Mouse (Mus musculus) kidney, adult 8-10 months (tissue): Measurements from ENCODE around the gene Acaa1a.

Experiments
- DNase-seq, 2 experiments: peaks; one replicate each; pipeline ENCODE4 v3.0.0; 2022

Gene Acaa1a

DNA sequence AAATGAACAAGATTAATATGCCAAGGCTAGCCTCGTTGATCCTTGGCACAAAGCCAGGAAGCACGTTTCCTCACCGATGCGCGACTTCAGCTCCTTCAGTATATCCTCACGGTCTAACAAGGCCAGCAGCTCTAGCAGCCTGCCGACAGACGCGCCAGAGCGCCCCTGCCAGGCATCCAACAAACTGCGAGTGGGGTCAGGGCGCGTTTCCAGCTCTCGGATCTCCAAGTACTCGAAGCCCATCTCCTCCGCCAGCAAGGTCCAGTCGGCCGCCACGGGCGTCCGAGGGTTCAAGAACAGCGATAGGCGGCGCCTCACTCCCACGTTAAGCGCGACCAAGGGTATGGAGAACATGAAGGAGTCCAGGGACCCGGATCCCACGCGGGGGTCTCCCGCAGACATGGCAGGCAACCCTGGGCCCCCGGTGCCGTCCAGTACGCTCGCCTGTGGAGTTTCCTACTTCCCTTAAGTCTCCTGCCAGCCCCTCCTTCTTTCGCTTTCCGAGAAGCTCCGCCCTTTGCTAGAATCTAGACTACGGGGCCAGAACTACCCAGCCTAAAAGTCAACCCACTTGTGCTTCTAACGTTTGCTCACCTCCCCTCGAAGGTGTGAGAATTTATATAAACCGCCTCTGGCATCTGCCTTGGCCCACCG, at the start of gene Acaa1a:
Gene Acaa1a (plus strand): TSS at position 119 of the 654 bp plus-strand sequence.
- DNase-seq = peak; percentile 76

DNA sequence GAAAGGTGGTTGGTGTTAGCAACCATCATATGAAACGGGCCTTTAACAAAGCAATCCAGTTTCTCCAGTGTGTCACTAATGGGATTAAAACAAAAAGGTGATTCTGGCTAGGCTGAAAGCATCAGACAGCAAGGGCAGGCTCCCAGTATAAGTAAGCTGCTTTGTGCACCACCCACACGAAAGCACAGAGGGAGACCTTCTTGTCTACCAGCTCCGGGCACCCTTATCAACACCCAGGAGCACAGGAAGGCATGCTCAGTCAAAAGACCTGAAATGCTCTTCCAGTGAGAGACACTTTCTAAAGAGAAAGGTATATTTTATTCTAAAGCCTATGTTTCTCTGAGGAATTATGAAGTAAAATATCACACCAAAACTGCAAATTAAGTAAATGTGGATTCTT, 48.7 kb upstream of the Acaa1a start:
- DNase-seq = no peak

DNA sequence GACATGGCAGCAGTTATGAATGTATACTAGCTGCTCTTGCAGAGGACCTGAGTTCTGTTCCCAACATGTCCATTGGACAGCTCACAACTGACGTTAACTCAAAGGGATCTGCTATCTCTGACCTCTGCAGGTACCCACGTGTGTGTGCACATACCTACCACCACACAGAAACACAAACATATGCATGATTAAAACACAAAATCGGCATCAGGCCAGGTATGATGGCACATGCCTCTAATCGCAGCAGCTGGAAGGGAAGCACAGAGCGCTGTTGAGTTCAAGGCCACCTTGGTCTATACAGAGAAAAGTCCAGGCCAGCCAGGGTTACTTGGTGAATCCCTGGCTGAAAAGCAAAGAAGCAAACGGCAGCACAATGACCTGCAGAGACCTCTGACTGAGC, 41.8 kb upstream of the Acaa1a start:
- no peak for DNase-seq

DNA sequence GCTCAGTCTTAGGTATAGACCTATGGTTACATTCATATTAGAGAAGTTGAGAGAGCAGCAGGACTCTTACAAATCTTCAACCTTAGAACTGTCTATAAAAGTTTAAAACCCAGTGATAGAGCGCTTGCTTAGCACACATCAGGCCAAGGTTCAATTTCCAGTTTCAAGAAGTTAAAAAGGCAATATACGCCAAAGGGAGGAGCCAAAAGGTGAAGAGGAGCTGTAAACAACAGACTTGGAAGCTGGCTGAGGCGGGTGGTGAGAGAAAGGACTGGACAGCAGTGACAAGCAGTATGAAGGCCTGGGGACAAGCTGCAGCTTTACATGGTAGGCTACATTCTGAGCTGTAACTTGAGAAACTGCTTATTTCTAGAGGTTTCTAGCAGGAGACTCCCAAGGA, 40.9 kb upstream of the Acaa1a start:
- peak in 1 of 2 experiments; percentile 27 for DNase-seq

DNA sequence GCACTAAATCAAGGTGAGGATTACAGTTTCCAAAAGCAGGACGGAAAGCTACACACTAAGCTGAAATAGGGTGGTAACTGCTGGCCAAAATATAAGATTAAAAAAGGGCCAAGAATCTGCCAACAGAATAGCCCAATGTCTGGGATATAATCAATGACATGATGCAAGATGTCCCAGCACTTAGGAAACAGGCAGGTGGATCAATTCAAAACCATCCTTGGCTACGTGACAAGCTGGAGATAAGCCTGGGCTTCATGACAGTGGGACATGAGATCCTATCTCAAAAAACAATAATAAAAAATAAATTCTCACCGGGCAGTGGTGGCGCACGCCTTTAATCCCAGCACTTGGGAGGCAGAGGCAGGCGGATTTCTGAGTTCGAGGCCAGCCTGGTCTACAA, 33.6 kb upstream of the Acaa1a start:
- DNase-seq = no peak

DNA sequence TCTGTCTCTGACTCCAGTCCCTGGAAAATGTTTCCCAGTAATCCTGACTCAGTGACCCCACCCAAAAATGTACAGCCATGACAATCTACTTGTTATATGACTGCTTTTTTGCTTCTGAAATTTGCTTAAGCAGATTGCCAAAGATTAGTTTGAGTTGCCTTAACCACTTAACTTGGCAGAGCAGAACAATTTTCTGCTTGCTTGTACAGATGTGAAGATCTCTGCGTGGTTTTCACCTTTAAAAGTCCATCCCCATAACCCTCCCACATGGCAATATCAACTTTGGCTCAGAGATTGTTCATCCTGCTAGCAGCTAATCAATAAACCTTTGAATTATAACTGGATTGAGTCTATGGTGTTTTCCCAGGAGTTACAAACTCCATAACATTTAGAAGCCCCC, 30.4 kb upstream of the Acaa1a start:
- DNase-seq = no peak

DNA sequence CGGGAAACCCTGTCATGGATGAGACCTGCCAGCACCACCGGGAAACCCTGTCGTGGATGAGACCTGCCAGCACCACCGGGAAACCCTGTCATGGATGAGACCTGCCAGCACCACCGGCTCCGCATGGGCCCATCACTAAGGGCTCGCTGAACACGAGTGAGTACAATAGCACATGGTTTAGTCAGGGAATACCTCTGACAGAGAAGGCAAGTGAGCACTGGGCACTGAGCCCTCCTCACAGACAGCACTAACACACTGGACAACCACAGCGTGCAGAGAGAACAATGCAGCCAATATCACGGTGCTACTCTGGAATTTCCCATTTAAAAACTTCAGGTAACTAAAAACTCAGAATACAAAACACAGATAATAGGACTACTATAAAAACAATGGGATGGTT, 26.4 kb upstream of the Acaa1a start:
- no peak for DNase-seq

DNA sequence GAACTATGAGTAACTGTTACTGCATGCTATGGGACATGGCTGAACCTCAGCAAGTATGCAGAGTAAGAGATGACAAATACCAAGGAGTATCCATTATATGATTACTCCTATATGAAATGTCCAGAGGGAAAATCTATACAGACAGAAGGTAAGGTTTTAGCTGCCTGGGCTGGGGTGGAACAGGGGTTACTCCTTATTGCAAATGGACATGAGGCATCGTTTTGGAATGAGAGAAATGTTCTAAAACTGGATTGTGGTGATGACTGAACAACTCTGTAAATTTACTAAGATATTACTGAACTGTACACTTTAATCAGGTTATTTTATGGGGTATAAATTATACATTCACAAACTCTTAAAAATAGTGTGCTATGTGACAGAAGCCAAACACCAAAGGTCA, 20.6 kb upstream of the Acaa1a start:
- DNase-seq = no peak

DNA sequence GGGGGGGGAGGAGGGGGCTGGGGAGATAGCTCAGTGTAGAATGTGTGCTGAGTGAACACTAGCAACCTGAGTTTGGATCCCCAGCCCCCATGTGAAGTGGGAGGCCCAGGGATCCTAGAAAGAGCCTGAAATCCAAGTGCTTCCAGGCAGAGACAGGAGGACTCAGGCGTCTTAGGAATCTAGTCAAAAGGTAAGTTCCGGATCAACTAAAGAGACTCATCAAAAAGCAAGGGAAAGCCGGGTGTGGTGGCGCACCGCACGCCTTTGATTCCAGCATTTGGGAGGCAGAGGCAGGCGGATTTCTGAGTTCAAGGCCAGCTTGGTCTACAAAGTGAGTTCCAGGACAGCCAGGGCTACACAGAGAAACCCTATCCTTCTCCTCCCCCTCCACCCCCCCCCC, 19.0 kb upstream of the Acaa1a start:
- no peak for DNase-seq

DNA sequence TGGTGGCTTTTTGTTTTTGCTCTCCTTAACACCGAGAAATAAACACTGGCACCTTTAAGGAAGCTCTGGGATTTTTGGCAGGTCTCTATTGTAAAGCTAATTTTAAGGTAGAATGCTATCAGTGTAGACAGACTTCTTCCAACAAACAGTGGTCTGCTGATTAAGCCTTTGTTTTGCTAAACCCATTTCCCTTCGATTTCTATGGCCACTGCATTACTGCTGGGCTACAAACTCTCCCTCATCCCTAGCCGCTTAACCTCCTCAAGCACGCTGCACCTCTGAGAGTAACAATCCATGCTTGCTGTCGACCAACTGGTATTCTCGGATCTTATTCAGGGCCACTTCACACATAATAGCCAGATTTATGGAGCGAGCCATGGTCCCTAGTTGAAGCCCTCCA, 18.5 kb upstream of the Acaa1a start:
- no peak for DNase-seq

DNA sequence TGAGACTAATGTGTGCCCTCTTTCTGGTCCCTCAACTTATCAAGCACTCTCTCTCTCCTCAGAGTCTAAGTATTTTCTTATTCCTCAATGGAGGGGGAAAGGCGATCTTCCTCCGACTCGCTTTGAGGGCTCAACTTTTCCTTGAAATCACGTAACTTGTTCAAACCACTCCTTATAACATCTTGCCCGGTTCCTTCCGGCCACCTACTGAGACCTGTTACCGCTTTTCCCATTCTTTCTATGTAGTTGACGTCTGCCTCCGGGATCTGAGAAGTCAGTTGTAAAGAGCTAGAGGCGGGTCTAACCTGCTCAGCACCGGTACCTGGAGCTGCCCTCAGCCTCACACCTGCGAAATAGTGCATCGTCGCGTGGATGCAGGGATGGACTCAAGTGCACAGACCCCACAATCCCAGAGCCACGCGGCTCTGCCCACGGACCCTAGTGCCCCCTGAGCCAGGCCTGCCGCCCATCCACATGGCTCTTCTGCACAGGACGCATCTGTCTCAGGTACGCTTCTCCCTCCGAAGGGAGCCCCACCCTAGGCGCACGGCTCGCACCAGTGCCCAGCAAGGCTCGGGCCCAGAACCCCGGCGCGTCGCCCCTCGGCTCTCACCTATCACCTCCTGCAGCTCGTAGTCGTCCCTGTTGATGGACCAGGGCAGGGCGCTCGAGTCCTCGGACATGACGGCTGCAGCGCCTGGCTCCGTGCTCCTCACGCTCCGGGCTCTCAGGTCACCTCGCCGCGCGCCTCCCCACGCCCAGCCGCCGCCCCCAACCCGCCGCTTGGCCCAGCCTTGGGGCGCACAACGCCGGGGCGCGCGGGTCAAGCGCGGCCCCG, 17.9 kb upstream of the Acaa1a start:
- peak in 1 of 2 experiments; percentile 23 for DNase-seq

DNA sequence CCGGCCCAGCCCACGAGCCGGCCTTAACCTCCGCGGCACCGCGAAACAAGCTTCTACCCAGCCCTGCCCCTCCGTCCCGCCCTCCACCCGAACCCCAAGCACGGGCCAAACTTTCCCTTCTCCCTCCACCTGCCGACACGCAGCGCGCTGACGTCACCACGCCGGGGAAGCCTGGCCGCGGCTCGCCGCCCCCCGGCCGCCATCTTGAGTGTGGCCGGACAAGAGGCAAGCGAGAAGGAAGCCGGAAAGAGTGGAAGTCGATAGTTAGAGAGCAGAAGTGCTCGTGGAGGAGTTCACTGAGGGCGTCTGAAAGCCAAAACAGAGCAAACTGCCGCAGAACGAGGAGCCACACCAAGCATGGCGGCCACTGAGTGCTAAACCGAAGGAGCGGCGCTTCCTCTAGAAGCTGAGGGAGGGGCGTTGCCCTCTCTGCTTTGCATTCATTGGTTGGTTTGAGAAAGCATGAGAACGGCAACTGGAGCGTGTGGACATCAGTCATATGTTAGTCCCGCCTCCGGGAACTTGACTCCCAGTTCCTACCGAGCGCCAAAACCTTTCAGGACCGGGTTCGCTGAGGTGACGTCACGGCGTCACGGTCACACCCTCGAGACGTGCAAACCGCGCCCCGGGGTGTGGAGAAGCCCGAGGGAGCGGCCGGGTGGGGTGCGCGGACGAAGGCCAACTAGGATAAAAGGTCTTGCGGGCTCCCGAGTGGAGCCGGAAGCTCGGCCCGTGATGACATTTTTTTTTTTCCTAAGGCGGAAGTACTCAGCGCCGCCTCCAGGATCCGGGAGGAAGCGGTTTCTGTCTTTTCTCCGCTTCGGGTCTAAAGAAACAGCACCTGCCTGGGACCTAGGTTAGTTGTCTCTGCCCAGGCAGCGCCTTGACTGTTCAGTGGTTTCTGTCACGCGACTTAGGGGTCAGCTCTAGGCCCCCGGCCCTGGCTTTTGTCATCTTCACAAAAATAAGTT, 16.9 kb upstream of the Acaa1a start, which contains the start of gene Oxsr1:
Gene Oxsr1 (minus strand): TSS at position 139 of the 971 bp plus-strand sequence.
- DNase-seq = peak; percentile 100

DNA sequence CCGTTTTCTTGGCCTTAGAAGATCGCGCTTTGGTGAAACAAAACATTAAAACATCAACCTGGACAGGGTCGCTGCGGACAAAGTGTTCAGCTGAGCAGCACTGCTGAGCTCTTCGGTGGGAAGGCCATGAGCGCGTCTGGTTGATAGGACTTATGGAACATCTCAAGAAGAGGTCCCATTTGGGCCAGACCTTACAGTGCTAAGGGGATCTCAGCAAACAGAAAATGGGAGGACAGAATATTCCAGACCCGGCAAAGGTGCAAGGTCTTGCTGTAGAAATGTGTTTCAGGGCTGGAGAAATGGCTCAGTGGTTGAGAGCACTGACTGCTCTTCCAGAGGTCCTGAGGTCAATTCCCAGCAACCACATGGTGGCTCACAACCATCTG, 16.2 kb upstream of the Acaa1a start:
- peak in 1 of 2 experiments; percentile 21 for DNase-seq

DNA sequence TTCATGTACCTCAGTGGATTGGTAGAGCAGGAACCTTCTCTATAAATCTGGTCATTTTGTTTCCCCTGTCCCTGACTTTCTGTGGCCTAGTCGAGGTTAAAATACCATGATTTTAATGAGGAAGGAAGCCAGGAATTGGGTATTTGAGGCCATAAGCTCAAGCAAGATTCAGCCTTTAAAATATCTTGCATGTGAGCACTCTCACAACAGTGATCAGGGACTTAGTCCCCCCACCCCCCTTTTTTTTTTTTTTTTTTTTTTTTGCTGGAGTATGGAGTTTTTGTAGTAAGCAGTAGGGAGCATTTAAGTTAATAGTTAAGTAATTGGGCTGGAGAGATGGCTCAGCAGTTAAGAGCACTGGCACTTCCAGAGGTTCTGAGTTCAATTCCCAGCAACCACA, 15.3 kb upstream of the Acaa1a start:
- no peak for DNase-seq

DNA sequence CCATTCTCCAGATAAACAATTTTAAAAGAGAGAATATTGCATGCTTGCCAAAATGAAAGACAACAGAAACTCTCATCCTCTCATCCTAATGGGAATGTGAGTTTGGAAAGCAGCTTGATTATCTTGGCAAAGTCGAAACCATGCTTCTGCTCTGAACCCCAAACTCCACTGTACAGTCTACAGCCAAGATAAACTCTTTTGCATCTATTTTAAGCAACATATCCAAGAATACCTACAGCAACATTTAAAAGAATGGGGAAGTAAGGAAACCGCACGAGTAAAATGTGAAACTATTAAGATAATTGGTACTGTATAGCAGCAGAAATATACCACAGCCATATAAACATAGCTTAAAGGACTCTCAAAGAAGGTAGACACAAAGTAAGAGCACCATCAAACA, 11.0 kb upstream of the Acaa1a start:
- no peak for DNase-seq

DNA sequence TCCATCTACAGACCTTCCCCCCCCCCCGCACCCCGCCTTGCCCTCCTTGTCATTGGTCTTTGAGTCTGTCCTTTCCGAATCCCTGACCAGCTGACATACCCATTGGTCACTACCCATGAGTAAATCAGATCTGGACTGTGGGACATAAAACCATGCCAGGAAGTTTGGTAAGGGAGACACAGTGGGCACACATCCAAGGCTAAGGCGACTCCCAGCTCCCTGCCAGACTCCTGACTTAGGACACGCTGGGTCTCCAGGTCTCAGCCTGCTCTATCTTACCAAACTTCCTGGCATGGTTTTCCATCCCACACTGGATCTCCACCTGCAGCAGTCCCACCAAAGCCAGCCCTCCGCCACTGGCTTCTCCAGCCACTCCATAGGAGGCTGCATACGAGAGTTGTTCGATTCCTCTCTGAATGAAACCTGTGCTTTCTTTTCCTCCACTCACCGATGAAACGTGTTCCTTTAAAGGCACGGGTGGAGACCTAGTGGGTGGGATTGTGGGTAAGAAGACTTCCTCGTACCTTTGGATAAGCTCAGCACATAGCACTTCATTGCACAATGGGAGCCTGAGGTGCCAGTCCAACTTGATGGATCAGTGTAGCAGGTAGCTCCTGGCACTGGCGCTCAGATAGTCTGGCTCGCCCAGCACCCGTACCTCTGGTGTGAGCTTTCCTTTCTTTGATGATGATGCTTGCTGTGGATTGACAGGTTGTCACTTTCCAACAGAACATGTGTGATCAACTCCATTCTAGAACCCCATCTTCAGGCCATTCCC, 9.1 kb upstream of the Acaa1a start:
- no peak for DNase-seq

DNA sequence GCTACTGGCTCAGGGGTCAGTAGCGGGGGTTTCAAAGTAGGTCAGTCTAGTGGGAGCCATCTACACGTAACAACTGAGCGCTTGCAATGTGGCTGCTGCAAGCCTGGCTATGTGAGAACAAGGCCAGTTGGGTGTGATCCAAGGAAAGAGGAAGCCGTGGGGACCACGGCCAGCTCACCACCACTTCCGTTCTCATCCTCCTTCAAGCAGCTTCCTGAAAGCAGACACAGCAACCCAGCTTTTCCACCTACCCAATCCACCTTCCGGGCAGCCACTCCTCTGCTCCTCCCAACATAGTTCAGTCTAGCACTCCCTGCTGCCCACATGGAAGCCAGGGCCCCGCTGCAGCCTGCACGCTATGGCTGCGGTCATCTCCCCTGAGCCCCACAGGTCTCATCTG, 5.2 kb upstream of the Acaa1a start:
- peak; percentile 41 to 53 for DNase-seq

DNA sequence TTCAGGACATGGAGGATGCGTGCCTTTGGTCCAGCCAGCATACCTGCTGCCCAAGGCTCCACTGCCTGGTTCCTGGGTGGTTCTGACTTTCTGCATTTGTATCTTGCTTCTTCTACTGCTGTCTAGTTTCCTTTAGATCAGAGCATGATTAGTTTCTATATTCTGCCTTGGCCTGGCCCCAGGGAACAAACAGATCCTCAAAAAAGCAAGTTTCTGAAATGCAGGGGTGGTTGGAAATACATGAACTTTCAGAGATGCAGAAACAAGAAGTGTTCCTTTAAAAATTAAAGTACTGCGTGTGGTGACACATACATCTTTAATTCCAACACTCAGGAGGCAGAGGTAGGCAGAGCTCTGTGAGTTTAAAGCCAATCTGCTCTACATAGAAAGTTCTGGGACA, 4.6 kb upstream of the Acaa1a start:
- no peak for DNase-seq

DNA sequence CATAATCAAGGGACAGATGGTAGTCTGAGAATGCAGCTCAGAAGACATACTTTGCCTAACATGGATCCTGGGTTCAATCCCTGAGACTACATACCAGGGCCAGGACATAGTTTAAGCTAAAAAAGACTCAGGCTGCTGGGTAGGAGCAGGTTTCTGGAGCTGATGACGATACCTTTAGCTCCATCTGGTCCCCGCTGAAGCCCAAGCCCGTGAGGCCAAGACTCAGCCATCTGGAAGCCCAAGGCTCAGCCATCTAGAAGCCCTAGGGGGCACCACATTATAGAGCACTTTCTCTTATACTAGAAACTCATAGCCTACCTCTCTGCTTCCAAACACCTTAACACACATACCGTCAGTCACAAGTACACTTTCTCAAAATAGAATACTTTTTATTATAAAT, 3.9 kb upstream of the Acaa1a start:
- no peak for DNase-seq

DNA sequence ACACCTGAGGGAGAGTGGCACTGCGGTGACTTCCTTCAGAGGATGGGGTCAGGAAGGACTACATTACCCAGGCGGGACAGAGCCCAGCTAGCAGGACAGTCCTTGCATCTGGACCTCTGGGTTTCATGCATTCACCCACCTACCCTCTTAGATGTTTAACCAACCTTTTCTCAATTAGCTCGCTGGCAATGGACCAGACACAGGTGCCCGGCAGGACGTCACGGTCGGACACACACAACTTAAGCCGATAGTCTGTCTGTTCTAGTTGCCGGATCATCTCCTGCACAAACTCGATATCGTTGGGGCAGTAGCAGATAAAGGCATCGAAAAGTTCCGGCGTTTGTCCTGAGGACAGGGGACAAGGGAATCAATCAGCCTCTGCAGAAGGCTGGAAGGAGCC, 1.6 kb upstream of the Acaa1a start:
- DNase-seq = no peak

DNA sequence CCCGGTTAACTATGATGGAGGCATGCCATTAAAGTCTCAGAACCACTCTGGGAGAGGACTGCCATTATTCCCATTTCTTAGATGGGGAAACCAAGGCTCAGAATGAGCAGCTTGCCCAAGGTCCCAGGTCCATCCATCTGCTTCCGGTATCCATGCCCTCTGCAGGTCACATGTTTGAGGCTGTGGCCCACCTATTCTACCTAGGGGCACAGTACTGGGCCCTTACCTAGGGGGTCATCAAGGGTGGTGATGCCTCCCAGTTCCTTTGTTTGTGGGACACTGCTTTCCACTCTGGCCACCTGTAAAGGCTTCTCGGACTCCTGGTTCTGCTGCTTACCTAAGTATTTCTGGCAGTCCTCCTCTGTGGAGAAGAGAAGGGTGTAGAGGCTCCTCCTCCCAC, 1.1 kb upstream of the Acaa1a start:
- no peak for DNase-seq

DNA sequence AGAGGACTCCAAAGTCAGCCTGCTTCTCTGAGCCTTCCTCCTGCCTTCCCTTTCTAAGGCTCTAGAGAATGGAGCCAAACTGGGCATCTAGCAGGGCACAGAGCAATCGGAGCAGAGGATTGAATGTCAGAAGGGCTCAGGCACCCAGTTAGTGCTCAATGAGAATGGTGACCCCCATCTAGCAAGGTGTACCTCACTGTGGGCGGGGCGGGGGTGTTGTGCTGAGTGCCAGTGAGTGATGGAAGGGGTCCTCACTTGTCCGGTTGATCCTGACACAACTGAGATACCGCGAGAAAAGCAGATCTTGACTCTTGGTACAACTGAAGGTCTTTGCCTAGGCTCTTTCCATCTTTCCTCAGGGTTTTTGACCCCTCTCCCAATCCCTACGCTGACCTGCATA, 370 bp upstream of the Acaa1a start:
- DNase-seq = no peak

DNA sequence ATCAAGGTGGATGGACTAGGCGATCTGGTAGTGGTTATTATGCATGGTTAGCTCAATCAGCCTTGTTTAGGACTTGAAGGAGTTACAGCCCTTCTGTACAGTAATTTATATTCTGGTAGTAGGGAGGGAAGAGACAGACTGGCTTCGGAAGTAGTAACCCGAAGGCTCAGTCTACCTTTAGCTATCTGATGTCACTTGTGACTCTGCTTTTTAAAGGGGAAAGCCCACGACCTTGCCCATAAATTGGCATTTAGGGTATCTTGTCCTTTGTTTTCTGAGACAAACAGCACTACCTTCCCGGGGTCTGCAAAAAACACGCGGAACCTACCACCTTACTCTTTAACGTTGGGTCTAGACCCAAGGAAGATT, 720 bp downstream of the Acaa1a start:
- no peak for DNase-seq
